Mouse (Mus musculus): ENCODE measurements around the gene Nabp2. TPM values are rescaled to one million over a fixed set of nuclear protein-coding genes. Genes with fewer than 3 reads are reported as not detected.
A peak's percentile ranks its signal among the peaks of the same experiment; 100 is the strongest.

Gene Nabp2
- polyA plus RNA-seq, 1 experiment = 83.6 TPM

DNA sequence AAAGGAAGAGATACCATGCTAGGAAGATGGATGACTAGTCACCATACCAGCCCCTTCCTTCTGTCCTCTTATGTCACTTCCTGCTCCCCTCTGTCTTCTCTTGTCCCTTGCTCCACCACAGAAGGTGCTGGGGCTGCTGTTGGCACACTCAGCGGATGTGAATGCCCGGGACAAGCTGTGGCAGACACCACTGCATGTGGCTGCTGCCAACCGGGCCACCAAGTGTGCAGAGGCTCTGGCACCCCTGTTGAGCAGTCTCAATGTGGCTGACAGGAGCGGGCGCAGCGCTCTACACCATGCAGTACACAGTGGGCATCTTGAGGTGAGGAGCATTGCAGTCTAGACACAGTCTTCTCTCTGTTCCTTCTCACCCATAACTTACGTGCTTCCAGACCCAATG lies 32.0 kb downstream of the Nabp2 start:
- peak in 1 of 2 experiments; percentile 41 for DNase-seq
- Histone ChIP-seq H3K4me1 (ENCODE audit: control insufficient read depth, insufficient read depth, low read length) (peaks cover 15% of the 10 kb centered on the region), H3K27me3 (ENCODE audit: control insufficient read depth, insufficient read depth, low read length) (no peaks in the 10 kb centered on the region), H3K4me3 (replicated peaks; ENCODE audit: insufficient read depth, low read depth, low read length) (no peak overlapping the region), H3K27ac (ENCODE audit: insufficient read depth, low read length) (no peak overlapping the region)
- 17% methylated on average over 7 of the region's 7 CpGs for WGBS
- TF ChIP-seq CTCF (IDR thresholded peaks at IDR 0.05; ENCODE audit: borderline replicate concordance, insufficient read depth, low read depth, low read length) (no peak), POLR2A (IDR thresholded peaks at IDR 0.05; ENCODE audit: borderline replicate concordance, insufficient read depth, low read length) (no peak)

DNA sequence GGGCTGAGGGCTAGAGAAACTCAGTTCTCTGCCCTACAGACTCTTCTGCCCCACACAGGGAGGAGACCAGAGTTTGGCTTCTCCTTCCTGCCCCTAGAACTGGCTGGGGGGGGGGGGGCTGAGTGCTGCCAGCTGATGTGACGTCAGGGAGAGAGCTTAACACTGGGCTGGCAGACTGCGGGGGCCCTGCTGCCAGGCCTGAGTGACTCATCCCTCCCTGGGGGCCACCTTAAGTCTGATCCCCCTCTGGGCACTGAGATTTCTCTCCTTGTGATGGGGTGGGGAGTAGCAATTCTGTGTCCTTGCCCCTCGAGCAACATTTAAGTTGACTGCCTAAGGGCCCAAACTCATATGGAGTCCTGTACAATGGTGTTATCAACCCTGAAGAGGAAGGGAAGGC lies 32.8 kb downstream of the Nabp2 start:
- peaks cover 15% of the 10 kb centered on the region for H3K4me1 ChIP-seq (ENCODE audit: control insufficient read depth, insufficient read depth, low read length)
- no peaks in the 10 kb centered on the region for H3K27me3 ChIP-seq (ENCODE audit: control insufficient read depth, insufficient read depth, low read length)
- H3K27ac ChIP-seq (ENCODE audit: insufficient read depth, low read length) = peak overlapping the region; percentile 45; the same call in 1 of the 2 replicates
- 17% methylated on average over 3 of the region's 3 CpGs for WGBS
- peak in 1 of 2 experiments; percentile 51 for DNase-seq
- no peak for TF ChIP-seq POLR2A (IDR thresholded peaks at IDR 0.05; ENCODE audit: borderline replicate concordance, insufficient read depth, low read length)
- H3K4me3 ChIP-seq (replicated peaks; ENCODE audit: insufficient read depth, low read depth, low read length) = peak overlapping the region; percentile 15

DNA sequence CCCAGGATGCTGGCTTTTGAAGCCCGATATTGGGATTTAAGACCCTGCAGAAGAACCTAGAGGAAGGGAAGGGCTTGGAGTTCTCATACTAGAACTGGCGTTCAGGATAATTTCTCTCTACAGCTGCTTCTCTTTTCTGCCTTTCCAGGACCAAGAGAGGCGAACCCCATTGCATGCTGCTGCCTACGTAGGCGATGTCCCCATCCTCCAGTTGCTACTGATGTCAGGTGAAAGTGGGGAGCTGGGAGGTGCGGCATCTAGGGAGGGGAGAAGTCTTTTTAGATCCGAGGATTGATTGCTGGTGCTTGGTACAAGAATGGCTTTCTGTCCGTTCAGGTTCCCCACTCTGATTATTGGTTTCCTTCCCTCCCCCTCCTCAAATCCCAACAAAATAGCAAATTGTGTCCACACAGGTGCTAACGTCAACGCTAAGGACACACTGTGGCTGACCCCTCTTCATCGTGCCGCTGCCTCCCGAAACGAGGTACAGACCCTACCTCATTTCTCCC lies 33.3 kb downstream of the Nabp2 start:
- Histone ChIP-seq H3K4me3 (replicated peaks; ENCODE audit: insufficient read depth, low read depth, low read length) (peak overlapping the region; percentile 95), H3K27ac (ENCODE audit: insufficient read depth, low read length) (peak overlapping the region; percentile 45; the same call in 1 of the 2 replicates), H3K27me3 (ENCODE audit: control insufficient read depth, insufficient read depth, low read length) (no peaks in the 10 kb centered on the region), H3K4me1 (ENCODE audit: control insufficient read depth, insufficient read depth, low read length) (peaks cover 15% of the 10 kb centered on the region)
- TF ChIP-seq CTCF (IDR thresholded peaks at IDR 0.05; ENCODE audit: borderline replicate concordance, insufficient read depth, low read depth, low read length) (no peak), POLR2A (IDR thresholded peaks at IDR 0.05; ENCODE audit: borderline replicate concordance, insufficient read depth, low read length) (no peak)
- WGBS = 32% methylated on average over 14 of the region's 14 CpGs
- DNase-seq = no peak

DNA sequence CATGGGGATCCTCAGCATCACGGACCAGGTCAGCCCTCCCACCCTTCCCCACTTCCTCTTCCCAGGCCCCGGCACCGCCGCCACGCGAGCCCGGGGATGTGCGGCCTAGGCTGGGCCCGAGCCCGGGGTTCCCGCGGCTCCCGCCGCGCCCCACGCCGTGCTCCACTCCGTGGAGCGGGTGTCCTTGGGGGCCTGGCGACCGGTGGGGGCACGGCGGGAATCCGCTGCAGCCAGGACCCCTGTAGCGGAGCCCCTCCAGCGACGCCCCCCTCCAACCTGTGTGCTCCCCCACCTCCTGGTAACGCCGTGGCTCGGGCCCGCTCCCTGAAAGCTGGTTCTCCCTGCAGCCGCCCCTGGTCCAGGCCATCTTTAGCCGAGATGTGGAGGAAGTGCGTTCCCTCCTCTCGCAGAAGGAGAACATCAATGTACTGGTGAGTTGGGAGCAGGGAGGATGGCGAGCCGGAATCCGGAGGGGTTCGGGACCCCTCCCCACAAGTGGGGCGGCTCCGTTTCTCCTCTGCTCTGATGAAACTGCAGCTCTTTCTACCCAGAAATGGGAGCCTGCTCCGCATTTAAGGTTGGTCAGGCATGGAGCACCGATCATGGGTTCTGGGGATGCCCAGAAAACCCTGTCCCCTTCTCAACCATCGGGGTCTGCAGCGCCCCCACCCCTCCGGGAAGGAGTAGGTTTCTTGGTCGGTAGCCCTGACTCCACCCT lies 33.9 kb downstream of the Nabp2 start:
- Histone ChIP-seq H3K4me1 (ENCODE audit: control insufficient read depth, insufficient read depth, low read length) (peaks cover 15% of the 10 kb centered on the region), H3K27ac (ENCODE audit: insufficient read depth, low read length) (peak overlapping the region; percentile 45; the same call in 1 of the 2 replicates), H3K4me3 (replicated peaks; ENCODE audit: insufficient read depth, low read depth, low read length) (peak overlapping the region; percentile 95), H3K27me3 (ENCODE audit: control insufficient read depth, insufficient read depth, low read length) (no peaks in the 10 kb centered on the region)
- TF ChIP-seq CTCF (IDR thresholded peaks at IDR 0.05; ENCODE audit: borderline replicate concordance, insufficient read depth, low read depth, low read length) = no peak
- TF ChIP-seq POLR2A (IDR thresholded peaks at IDR 0.05; ENCODE audit: borderline replicate concordance, insufficient read depth, low read length) = no peak
- under 1% methylated on average over 47 of the region's 47 CpGs for WGBS
- no peak for DNase-seq

DNA sequence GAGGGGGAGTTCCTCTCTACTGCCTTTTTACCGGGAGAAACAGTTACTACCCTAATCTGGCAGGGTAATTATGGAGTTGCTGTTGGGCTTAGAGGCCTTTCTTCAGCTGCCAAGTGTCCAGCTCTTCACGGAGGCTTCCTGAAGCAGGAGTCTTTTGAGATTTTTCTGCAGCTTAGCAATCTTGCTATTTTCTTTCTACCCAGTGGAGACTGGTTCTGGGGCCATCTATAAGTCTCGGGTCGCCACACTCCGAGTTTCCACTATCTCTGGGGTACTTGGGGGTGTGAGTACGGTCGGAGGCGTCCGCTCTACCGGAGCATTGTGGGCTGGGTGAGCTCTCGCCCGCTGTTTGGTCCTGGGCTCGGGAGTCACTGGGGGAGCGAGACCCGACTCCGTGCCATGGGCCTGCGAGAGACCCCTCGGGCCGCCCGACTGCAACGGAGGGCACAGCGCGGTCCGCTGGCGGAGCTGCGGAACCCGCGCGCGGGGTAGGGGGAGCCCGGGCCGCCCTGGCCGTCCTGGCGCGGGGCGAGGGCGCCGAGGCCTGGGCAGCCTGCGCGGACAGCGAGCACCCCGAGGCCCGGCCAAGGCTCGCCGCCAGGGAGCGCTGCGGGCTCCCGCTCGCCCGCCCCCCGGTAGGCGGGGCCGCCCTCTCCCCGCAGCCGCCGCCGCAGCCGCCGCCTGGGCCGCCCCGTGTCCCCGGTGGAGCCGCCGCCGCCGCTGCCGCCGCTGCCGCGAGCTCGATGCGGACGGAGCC lies 34.7 kb downstream of the Nabp2 start, which contains the start of gene Ankrd52:
Gene Ankrd52, plus strand, starts transcription at position 661 of the 757 bp plus-strand sequence.
- Histone ChIP-seq H3K4me1 (ENCODE audit: control insufficient read depth, insufficient read depth, low read length) (peaks cover 15% of the 10 kb centered on the region), H3K4me3 (replicated peaks; ENCODE audit: insufficient read depth, low read depth, low read length) (peak within 1 kb of the TSS; percentile 95), H3K27ac (ENCODE audit: insufficient read depth, low read length) (peak within 1 kb of the TSS; percentile 100), H3K27me3 (ENCODE audit: control insufficient read depth, insufficient read depth, low read length) (no peaks in the 10 kb centered on the region)
- peak; percentile 88 to 90 for DNase-seq
- peak; percentile 42; the same call in 1 of the 2 replicates for TF ChIP-seq CTCF (IDR thresholded peaks at IDR 0.05; ENCODE audit: borderline replicate concordance, insufficient read depth, low read depth, low read length)
- peak; percentile 43; the same call in 1 of the 2 replicates for TF ChIP-seq POLR2A (IDR thresholded peaks at IDR 0.05; ENCODE audit: borderline replicate concordance, insufficient read depth, low read length)
- WGBS = 1% methylated on average over 57 of the region's 73 CpGs

DNA sequence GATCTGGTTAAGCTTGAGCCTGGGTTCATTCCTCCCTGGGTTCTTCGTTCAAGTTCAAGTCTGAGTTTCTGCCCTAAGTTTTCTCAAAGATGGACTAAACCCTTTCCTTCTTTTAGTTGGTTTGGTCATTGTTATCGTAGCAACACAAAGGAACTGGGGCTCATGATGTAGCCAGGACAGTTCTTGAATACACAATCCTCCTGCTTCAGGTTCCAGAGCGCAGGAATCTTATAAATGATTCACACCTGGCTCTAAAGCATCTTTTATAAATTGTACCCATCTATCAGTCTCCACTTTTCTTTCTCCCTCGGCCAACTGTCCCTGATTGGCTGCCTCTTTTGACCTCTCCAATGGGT lies 35.2 kb downstream of the Nabp2 start:
- TF ChIP-seq POLR2A (IDR thresholded peaks at IDR 0.05; ENCODE audit: borderline replicate concordance, insufficient read depth, low read length) (no peak), CTCF (IDR thresholded peaks at IDR 0.05; ENCODE audit: borderline replicate concordance, insufficient read depth, low read depth, low read length) (no peak)
- Histone ChIP-seq H3K4me3 (replicated peaks; ENCODE audit: insufficient read depth, low read depth, low read length) (peak overlapping the region; percentile 64), H3K4me1 (ENCODE audit: control insufficient read depth, insufficient read depth, low read length) (peaks cover 15% of the 10 kb centered on the region), H3K27me3 (ENCODE audit: control insufficient read depth, insufficient read depth, low read length) (no peaks in the 10 kb centered on the region), H3K27ac (ENCODE audit: insufficient read depth, low read length) (peak overlapping the region; percentile 100)
- WGBS = 45% methylated on average over 4 of the region's 4 CpGs
- DNase-seq = no peak

DNA sequence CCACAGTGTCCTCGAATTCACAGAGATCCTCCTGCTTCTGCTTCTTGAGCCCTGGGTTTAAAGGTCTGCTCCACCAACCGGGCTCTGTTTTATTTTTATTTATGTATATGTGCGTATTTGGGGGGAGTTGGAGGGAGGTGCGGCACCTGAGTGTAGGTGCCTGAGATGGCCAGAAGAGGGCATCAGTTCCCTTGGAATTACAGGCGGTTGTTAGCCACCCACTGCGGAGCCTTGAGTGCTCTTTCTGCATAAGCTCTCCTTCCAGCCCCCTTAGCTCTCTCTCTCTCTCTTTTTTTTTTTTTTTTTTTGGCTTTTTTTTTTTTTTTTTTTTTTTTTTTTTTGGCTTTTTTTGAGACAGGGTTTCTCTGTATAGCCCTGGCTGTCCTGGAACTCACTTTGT lies 36.9 kb downstream of the Nabp2 start:
- no peak overlapping the region for H3K27ac ChIP-seq (ENCODE audit: insufficient read depth, low read length)
- H3K27me3 ChIP-seq (ENCODE audit: control insufficient read depth, insufficient read depth, low read length) = no peaks in the 10 kb centered on the region
- TF ChIP-seq CTCF (IDR thresholded peaks at IDR 0.05; ENCODE audit: borderline replicate concordance, insufficient read depth, low read depth, low read length) (peak; percentile 22; the same call in 1 of the 2 replicates), POLR2A (IDR thresholded peaks at IDR 0.05; ENCODE audit: borderline replicate concordance, insufficient read depth, low read length) (no peak)
- H3K4me1 ChIP-seq (ENCODE audit: control insufficient read depth, insufficient read depth, low read length) = peaks cover 15% of the 10 kb centered on the region
- H3K4me3 ChIP-seq (replicated peaks; ENCODE audit: insufficient read depth, low read depth, low read length) = no peak overlapping the region
- 78% methylated on average over 6 of the region's 6 CpGs for WGBS
- DNase-seq = no peak
